Mouse (Mus musculus) hindbrain, embryonic 14.5 days (tissue): ENCODE data around the gene Exoc1. TPM values are rescaled to one million over a fixed set of nuclear protein-coding genes. Genes with fewer than 3 reads are reported as not detected.

ENCODE experiments used
- ATAC-seq: fragments of 200-750 bp; cut with Nextera tagmentation; 2 replicates; pipeline ENCODE4 v1.8.0; 2017; ENCODE audit warnings: moderate number of reproducible peaks, mild to moderate bottlenecking, moderate TSS enrichment, moderate library complexity; ENCODE audit not compliant: low FRiP score
- DNase-seq: peaks from one replicate; pipeline ENCODE4 v3.0.0-alpha.2; 2015; ENCODE audit warnings: low spot score
- H3K27ac ChIP-seq: fragments of 300-500 bp; sonication (generic); 2 replicates; pipeline ENCODE4 v1.5.1; 2014; ENCODE audit warnings: mild to moderate bottlenecking, moderate library complexity
- H3K27me3 ChIP-seq: fragments of 300-500 bp; sonication (generic); 2 replicates; pipeline ENCODE4 v1.6.1; 2014; ENCODE audit warnings: mild to moderate bottlenecking, low read length, mixed read lengths; ENCODE audit not compliant: control insufficient read depth, insufficient read depth
- H3K36me3 ChIP-seq: fragments of 300-500 bp; sonication (generic); replicated peaks from 2 replicates; pipeline ENCODE4 v1.6.1; 2014; ENCODE audit not compliant: control insufficient read depth, insufficient read depth
- H3K4me1 ChIP-seq: fragments of 300-500 bp; sonication (generic); replicated peaks from 2 replicates; pipeline ENCODE4 v1.6.1; 2014; ENCODE audit warnings: antibody characterized with exemption, low read length, mixed read lengths; ENCODE audit not compliant: control insufficient read depth, insufficient read depth
- H3K4me2 ChIP-seq: fragments of 300-500 bp; sonication (generic); replicated peaks from 2 replicates; pipeline ENCODE4 v1.6.1; 2014; ENCODE audit warnings: mild to moderate bottlenecking, moderate library complexity
- H3K4me3 ChIP-seq: fragments of 300-500 bp; sonication (generic); replicated peaks from 2 replicates; pipeline ENCODE4 v1.5.1; 2014; ENCODE audit warnings: mild to moderate bottlenecking, low read length
- H3K9ac ChIP-seq: fragments of 300-500 bp; sonication (generic); 2 replicates; pipeline ENCODE4 v1.6.1; 2014
- H3K9me3 ChIP-seq: fragments of 300-500 bp; sonication (generic); 2 replicates; pipeline ENCODE4 v1.6.1; 2016; ENCODE audit warnings: low read length; ENCODE audit not compliant: control insufficient read depth
- WGBS: fragments of 180-500 bp; shearing (Covaris S2); extraction: QIAGEN DNeasy Blood & Tissue Kit; methylation state at CpG from one replicate; pipeline ENCODE4 v1.1.7; 2014; 5-methylcytosine and 5-hydroxymethylcytosine counted together
- polyA plus RNA-seq: library from polyadenylated mRNA; unstranded; fragments of >200 nt; fragmentation: Nextera tagmentation; extraction: Ambion mirVana; gene quantifications from 2 replicates; pipeline ENCODE4 v1.2.1, GENCODE M21; 2014

Exoc1 gene
- polyA plus RNA-seq = 59.1 and 62.1 TPM in 2 replicates

GRCm38 (mm10) chr5:76529040-76529703 lies at the start of gene Exoc1:
Gene Exoc1, plus strand, starts transcription at chr5:76529311.
- Histone ChIP-seq H3K9me3 (no peaks in the 10 kb centered on the region), H3K9ac (peak within 1 kb of the TSS; percentile 85), H3K27ac (peak within 1 kb of the TSS; percentile 71), H3K4me3 (peak within 1 kb of the TSS; percentile 97), H3K4me2 (peak within 1 kb of the TSS; percentile 98), H3K36me3 (peaks cover 8% of the 10 kb centered on the region; the same call in 1 of the 2 replicates), H3K27me3 (no peaks in the 10 kb centered on the region), H3K4me1 (peaks cover 7% of the 10 kb centered on the region; the same call in 1 of the 2 replicates)
- under 1% methylated on average over 39 of the region's 39 CpGs for WGBS
- DNase-seq (peak; percentile 97), ATAC-seq (peak; percentile 100)

GRCm38 (mm10) chr5:76483811-76484210 lies 45.3 kb upstream of the Exoc1 start, which contains the start of gene Gm7271:
Gene Gm7271, plus strand, starts transcription at chr5:76484040.
- H3K27ac ChIP-seq = no peak within 1 kb of the TSS
- H3K9ac ChIP-seq = no peak within 1 kb of the TSS
- no peak within 1 kb of the TSS for H3K4me2 ChIP-seq
- WGBS = 57% methylated on average over 5 of the region's 5 CpGs
- H3K4me1 ChIP-seq = no peaks in the 10 kb centered on the region
- H3K4me3 ChIP-seq = no peak within 1 kb of the TSS
- no peaks in the 10 kb centered on the region for H3K27me3 ChIP-seq
- no peaks in the 10 kb centered on the region for H3K9me3 ChIP-seq
- no peak for ATAC-seq
- no peaks in the 10 kb centered on the region for H3K36me3 ChIP-seq
- no peak for DNase-seq

GRCm38 (mm10) chr5:76495126-76495525 lies 34.0 kb upstream of the Exoc1 start:
- no peak for ATAC-seq
- DNase-seq = no peak
- no peak overlapping the region for H3K27ac ChIP-seq

GRCm38 (mm10) chr5:76522446-76522845 lies 6.7 kb upstream of the Exoc1 start:
- Histone ChIP-seq H3K9me3 (no peaks in the 10 kb centered on the region), H3K36me3 (no peaks in the 10 kb centered on the region), H3K27ac (no peak overlapping the region), H3K27me3 (no peaks in the 10 kb centered on the region), H3K9ac (no peak overlapping the region), H3K4me3 (no peak overlapping the region), H3K4me2 (no peak overlapping the region), H3K4me1 (no peaks in the 10 kb centered on the region)
- no peak for DNase-seq
- ATAC-seq = no peak
- 97% methylated on average over 1 of the region's 1 CpGs for WGBS

More at GRCm38 (mm10) chr5:76495126-76495525, 34.0 kb upstream of the Exoc1 start:
- Histone ChIP-seq H3K4me3 (no peak overlapping the region), H3K9me3 (no peaks in the 10 kb centered on the region), H3K4me2 (no peak overlapping the region), H3K36me3 (no peaks in the 10 kb centered on the region), H3K27me3 (no peaks in the 10 kb centered on the region), H3K4me1 (no peaks in the 10 kb centered on the region), H3K9ac (no peak overlapping the region)
- WGBS = 79% methylated on average over 13 of the region's 13 CpGs

- ATAC-seq (no peak), DNase-seq (no peak)
- Histone ChIP-seq H3K9ac (no peak overlapping the region), H3K27me3 (no peaks in the 10 kb centered on the region), H3K4me3 (no peak overlapping the region), H3K4me1 (no peaks in the 10 kb centered on the region), H3K4me2 (no peak overlapping the region), H3K27ac (no peak overlapping the region), H3K9me3 (no peaks in the 10 kb centered on the region), H3K36me3 (no peaks in the 10 kb centered on the region)
- WGBS = 78% methylated on average over 5 of the region's 5 CpGs
These were observed 4.5 kb upstream of the Exoc1 start for GRCm38 (mm10) chr5:76524623-76525022.

GRCm38 (mm10) chr5:76525066-76525465 lies 4.0 kb upstream of the Exoc1 start:
- Histone ChIP-seq H3K36me3 (no peaks in the 10 kb centered on the region), H3K27ac (no peak overlapping the region), H3K27me3 (no peaks in the 10 kb centered on the region), H3K4me1 (peaks cover 4% of the 10 kb centered on the region; the same call in 1 of the 2 replicates), H3K4me2 (no peak overlapping the region), H3K4me3 (no peak overlapping the region), H3K9ac (no peak overlapping the region), H3K9me3 (no peaks in the 10 kb centered on the region)
- 63% methylated on average over 4 of the region's 4 CpGs for WGBS
- DNase-seq = no peak
- no peak for ATAC-seq

GRCm38 (mm10) chr5:76525829-76526228 lies 3.3 kb upstream of the Exoc1 start:
- ATAC-seq (no peak), DNase-seq (no peak)
- no peak overlapping the region for H3K4me2 ChIP-seq
- peaks cover 7% of the 10 kb centered on the region; the same call in 1 of the 2 replicates for H3K4me1 ChIP-seq
- H3K27ac ChIP-seq = no peak overlapping the region
- no peaks in the 10 kb centered on the region for H3K27me3 ChIP-seq
- no peak overlapping the region for H3K9ac ChIP-seq
- 55% methylated on average over 2 of the region's 2 CpGs for WGBS
- no peaks in the 10 kb centered on the region for H3K36me3 ChIP-seq
- H3K9me3 ChIP-seq = no peaks in the 10 kb centered on the region
- H3K4me3 ChIP-seq = no peak overlapping the region

- H3K4me1 ChIP-seq = peaks cover 7% of the 10 kb centered on the region; the same call in 1 of the 2 replicates
- 12% methylated on average over 9 of the region's 9 CpGs for WGBS
- peak overlapping the region; percentile 97 for H3K4me3 ChIP-seq
- peak overlapping the region; percentile 71 for H3K27ac ChIP-seq
- peaks cover 13% of the 10 kb centered on the region; the same call in 1 of the 2 replicates for H3K36me3 ChIP-seq
- H3K9me3 ChIP-seq = no peaks in the 10 kb centered on the region
- peak overlapping the region; percentile 98 for H3K4me2 ChIP-seq
- ATAC-seq (no peak), DNase-seq (no peak)
- peak overlapping the region; percentile 85 for H3K9ac ChIP-seq
- no peaks in the 10 kb centered on the region for H3K27me3 ChIP-seq
These were observed 574 bp downstream of the Exoc1 start for GRCm38 (mm10) chr5:76529704-76530066.

GRCm38 (mm10) chr5:76533186-76533585 lies 4.1 kb downstream of the Exoc1 start:
- H3K27me3 ChIP-seq = no peaks in the 10 kb centered on the region
- peaks cover 45% of the 10 kb centered on the region for H3K36me3 ChIP-seq
- H3K27ac ChIP-seq = no peak overlapping the region
- no peak overlapping the region for H3K4me3 ChIP-seq
- H3K4me1 ChIP-seq = peaks cover 7% of the 10 kb centered on the region; the same call in 1 of the 2 replicates
- DNase-seq = no peak
- no peak for ATAC-seq
- H3K4me2 ChIP-seq = no peak overlapping the region
- 92% methylated on average over 6 of the region's 6 CpGs for WGBS
- H3K9me3 ChIP-seq = no peaks in the 10 kb centered on the region
- H3K9ac ChIP-seq = no peak overlapping the region
